Mouse (Mus musculus): ENCODE measurements around the gene Mageb1. TPM values are rescaled to one million over a fixed set of nuclear protein-coding genes. Genes with fewer than 3 reads are reported as not detected.
"Not testable (repeated sequence)": the region's sequence is repeated elsewhere in the genome, so short reads cannot be mapped to it uniquely, and the experiment has no call there.

Mageb1 gene
- not detected in 2 replicates for polyA plus RNA-seq (2015; fragmentation: Nextera tagmentation; extraction: Ambion mirVana)

- not testable (repeated sequence) for H3K9me3 ChIP-seq; H3K36me3 ChIP-seq; H3K4me2 ChIP-seq (replicated peaks); H3K27me3 ChIP-seq; ATAC-seq; H3K4me1 ChIP-seq (replicated peaks); H3K9ac ChIP-seq (replicated peaks); H3K4me3 ChIP-seq (replicated peaks); H3K27ac ChIP-seq
- WGBS: 0% methylated on average over 1 of the region's 1 CpGs
Observed at GRCm38 (mm10) chrX:92016233-92016632, at the start of gene Mageb1. Gene Mageb1, minus strand, starts transcription at chrX:92016333.

Other genes starting within 250 kb of the Mageb1 start
- not detected in 2 replicates for gene Mageb5, start 233.3 kb downstream of the Mageb1 start, polyA plus RNA-seq (2015; fragmentation: Nextera tagmentation; extraction: Ambion mirVana)